Mouse (Mus musculus) intestine, embryonic 16.5 days (tissue): ENCODE measurements at regions not wholly inside any gene's neighbourhood (a gene's known extent, or its start where the extent isn't known, plus 50 kb on each side); places are given as distances from the start of the nearest gene placed in this dataset.
A peak's percentile ranks its signal among the peaks of the same experiment; 100 is the strongest.

Source experiments
- ATAC-seq: fragments of 200-750 bp; cut with Nextera tagmentation; 2 replicates; pipeline ENCODE4 v1.8.0; 2017; ENCODE audit warnings: moderate TSS enrichment, moderate library complexity
- H3K27ac ChIP-seq: fragments of 300-500 bp; sonication (generic); 2 replicates; pipeline ENCODE4 v1.5.1; 2014; ENCODE audit warnings: mild to moderate bottlenecking, low read length
- H3K27me3 ChIP-seq: fragments of 300-500 bp; sonication (generic); replicated peaks from 2 replicates; pipeline ENCODE4 v1.6.1; 2014; ENCODE audit warnings: low read length, control low read depth, mixed read lengths; ENCODE audit not compliant: control insufficient read depth, insufficient read depth
- H3K36me3 ChIP-seq: fragments of 300-500 bp; sonication (generic); 2 replicates; pipeline ENCODE4 v1.6.1; 2014; ENCODE audit warnings: low read length, control low read depth; ENCODE audit not compliant: control insufficient read depth, insufficient read depth
- H3K4me1 ChIP-seq: fragments of 300-500 bp; sonication (generic); 2 replicates; pipeline ENCODE4 v1.6.1; 2014; ENCODE audit warnings: low read length, control low read depth, mixed read lengths; ENCODE audit not compliant: control insufficient read depth, insufficient read depth
- H3K4me2 ChIP-seq: fragments of 300-500 bp; sonication (generic); 2 replicates; pipeline ENCODE4 v1.6.1; 2014; ENCODE audit warnings: low read depth, low read length, control low read depth
- H3K4me3 ChIP-seq: fragments of 300-500 bp; sonication (generic); 2 replicates; pipeline ENCODE4 v1.5.1; 2014; ENCODE audit warnings: mild to moderate bottlenecking, low read length
- H3K9ac ChIP-seq: fragments of 300-500 bp; sonication (generic); 2 replicates; pipeline ENCODE4 v1.6.1; 2014; ENCODE audit warnings: low read depth, low read length
- H3K9me3 ChIP-seq: fragments of 300-500 bp; sonication (generic); 2 replicates; pipeline ENCODE4 v1.6.1; 2016; ENCODE audit warnings: low read length, control low read depth; ENCODE audit not compliant: control insufficient read depth
- WGBS: fragments of 180-500 bp; shearing (Covaris S2); extraction: QIAGEN DNeasy Blood & Tissue Kit; methylation state at CpG from one replicate; pipeline ENCODE4 v1.1.7; 2014; 5-methylcytosine and 5-hydroxymethylcytosine counted together

DNA sequence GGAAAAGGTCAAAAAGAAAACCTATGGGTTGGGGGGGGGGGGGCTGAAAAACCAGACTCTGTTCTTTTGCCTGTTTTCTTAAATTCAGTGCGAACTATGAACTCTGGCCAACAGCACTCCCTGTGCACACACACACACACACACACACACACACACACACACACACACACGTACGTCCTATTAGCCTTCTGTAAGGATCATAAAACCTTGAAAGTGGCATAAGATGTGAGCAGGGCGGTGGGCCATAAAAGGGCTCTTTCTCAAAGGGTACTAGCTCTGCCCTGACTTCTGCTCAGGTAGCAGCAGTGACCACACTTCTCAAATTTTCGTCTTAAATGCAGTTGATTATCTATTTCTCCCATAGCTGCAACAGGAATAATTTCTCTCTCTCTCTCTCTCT, 199.2 kb downstream of the Lrig3 start:
- Histone ChIP-seq H3K36me3 (no peaks in the 10 kb centered on the region), H3K9ac (no peak overlapping the region), H3K4me3 (no peak overlapping the region), H3K27ac (no peak overlapping the region), H3K9me3 (no peaks in the 10 kb centered on the region), H3K4me2 (no peak overlapping the region), H3K4me1 (peaks cover 5% of the 10 kb centered on the region; the same call in 1 of the 2 replicates), H3K27me3 (no peaks in the 10 kb centered on the region)
- ATAC-seq: peak; percentile 68
- 59% methylated on average over 5 of the region's 5 CpGs for WGBS

DNA sequence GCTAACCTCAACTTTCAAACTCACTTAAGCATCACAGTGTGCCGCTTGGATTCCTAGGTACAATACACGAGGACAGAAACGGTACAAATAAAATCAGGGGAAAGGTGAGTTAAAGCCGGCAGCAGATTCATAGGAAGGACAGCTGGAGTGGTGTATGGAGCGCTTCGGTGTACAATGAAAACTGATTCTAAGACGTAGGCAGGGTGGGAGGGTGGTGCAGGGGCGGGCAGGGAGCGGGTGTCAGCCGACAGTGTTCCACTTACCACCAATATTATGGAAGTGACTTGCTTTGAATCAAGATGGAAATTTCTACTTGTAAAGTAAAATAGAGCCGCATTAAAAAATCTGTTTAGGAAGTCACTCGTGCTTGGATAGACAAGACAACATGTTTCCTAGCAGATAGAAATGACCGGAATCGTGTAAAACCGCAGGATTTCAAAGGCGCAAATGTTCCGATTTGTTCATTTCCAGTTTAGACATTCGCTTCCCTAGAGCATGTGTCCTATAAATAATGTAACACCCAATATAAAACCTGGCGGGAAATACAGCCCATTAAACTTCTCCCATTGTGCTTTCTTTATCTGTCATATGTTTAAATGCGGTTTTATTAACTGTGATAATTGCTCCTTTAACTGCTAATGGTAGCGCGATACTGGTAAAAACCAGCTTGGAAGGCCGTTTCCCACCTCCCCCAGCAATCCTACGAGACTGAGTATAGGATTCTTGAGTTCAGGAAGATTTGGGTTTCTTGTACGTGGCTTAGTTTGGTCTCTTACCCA, 203.3 kb downstream of the Lrig3 start:
- H3K4me2 ChIP-seq: 0 out of 2 replicates have a peak overlapping the region, but pooled peaks have one; percentile 19
- WGBS: 71% methylated on average over 25 of the region's 25 CpGs
- no peaks in the 10 kb centered on the region for H3K9me3 ChIP-seq

DNA sequence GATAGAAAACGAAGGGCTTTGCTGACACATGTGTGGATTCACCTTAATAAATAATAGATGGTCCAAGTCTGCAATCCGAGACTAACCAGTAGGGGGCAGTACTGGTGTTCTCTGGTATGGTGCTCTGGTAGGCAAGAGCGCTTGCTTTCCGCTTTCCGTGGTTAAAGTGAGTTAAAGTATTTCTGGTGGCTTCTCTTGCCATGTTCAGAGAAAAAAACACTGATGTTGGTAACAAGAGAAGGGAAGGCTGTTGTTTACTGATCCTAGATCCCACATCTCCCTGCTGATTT, 203.9 kb downstream of the Lrig3 start:
- H3K9ac ChIP-seq: no peak overlapping the region
- H3K36me3 ChIP-seq: no peaks in the 10 kb centered on the region
- no peak overlapping the region for H3K27ac ChIP-seq
- no peak for ATAC-seq
- no peak overlapping the region for H3K4me3 ChIP-seq
- H3K4me2 ChIP-seq: no peak overlapping the region
- H3K27me3 ChIP-seq: no peaks in the 10 kb centered on the region
- H3K4me1 ChIP-seq: peaks cover 5% of the 10 kb centered on the region; the same call in 1 of the 2 replicates
- H3K9me3 ChIP-seq: no peaks in the 10 kb centered on the region
- 69% methylated on average over 5 of the region's 5 CpGs for WGBS

More for the DNA sequence above, 203.3 kb downstream of the Lrig3 start:
- no peak overlapping the region for H3K9ac ChIP-seq
- H3K27me3 ChIP-seq: no peaks in the 10 kb centered on the region
- H3K4me3 ChIP-seq: no peak overlapping the region
- peaks cover 5% of the 10 kb centered on the region; the same call in 1 of the 2 replicates for H3K4me1 ChIP-seq
- no peak for ATAC-seq
- H3K36me3 ChIP-seq: no peaks in the 10 kb centered on the region
- no peak overlapping the region for H3K27ac ChIP-seq

DNA sequence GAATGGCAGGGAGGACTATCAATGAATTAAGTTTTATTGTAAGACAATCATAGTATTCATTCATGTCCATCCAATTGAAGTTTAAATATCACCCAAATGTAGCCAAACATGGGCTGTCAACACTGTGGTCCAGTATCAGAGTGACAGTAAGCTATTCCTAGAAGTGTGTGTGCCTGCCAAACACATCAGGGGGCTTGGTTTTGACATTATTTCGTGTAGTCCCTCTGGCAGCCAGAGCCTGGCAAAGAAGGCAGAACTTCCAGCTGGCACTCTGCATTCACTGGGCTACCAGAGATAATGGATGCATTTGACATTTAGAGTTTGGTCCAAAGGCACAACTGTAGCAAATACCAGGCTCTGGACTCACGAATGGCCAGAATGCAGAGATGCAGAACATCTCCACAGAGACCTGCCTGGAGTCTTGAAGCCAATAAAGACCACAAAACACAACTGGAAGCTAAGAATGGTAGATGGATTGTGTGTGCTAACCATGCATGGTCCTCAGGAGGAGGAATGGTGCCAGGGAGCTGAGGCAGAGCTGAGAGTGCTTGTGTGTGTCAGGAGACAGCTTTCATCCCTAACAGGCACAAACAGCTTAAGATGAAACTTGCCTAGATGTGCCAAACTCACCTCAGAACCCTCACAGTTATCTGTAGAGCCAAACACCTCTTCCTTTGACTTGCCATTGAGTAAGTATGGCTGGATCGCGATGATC, 210.9 kb downstream of the Lrig3 start:
- Histone ChIP-seq H3K27me3 (no peaks in the 10 kb centered on the region), H3K4me1 (no peaks in the 10 kb centered on the region), H3K27ac (no peak overlapping the region), H3K4me3 (no peak overlapping the region), H3K4me2 (no peak overlapping the region), H3K9me3 (no peaks in the 10 kb centered on the region), H3K9ac (no peak overlapping the region), H3K36me3 (no peaks in the 10 kb centered on the region)
- no peak for ATAC-seq
- WGBS: 84% methylated on average over 4 of the region's 4 CpGs

DNA sequence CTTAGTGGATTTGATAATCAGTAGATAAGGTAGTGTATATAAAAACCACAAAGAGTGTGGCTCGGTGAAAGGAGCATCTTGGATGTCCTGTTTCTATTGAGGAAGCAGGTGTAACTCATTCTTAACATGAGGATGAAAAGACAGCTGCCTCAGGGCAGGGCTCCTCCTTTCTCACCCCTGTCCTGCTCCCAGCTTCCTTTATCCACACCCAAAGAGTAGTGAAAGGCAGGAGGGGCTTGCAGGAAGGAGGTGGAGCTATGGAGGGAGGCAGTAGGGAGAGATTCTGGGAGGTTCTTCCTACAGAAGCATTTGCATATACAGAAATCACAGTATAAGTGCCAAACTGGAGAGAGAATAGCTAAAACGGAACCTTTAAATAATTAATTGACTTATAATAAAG, 216.4 kb downstream of the Lrig3 start:
- WGBS: 79% methylated on average over 2 of the region's 2 CpGs

DNA sequence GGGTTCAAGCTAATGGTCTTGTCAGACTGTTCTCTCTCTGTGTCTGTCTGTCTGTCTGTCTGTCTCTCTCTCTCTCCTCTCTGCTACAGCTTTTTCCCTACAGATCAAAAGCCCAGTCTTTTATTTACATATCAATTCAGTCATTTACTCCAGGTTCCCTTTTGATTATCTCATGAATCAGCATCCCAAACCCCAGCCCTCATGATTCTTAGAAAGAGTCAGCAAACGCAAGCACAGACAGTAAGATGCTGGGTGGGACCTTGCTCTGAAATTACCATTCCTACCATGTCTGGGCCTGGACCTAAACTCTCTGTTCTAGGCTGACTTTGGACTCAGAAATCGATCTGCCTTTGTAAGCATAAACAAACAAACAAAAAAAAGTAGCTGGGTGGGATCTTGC, 218.0 kb downstream of the Lrig3 start:
- Histone ChIP-seq H3K9me3 (no peaks in the 10 kb centered on the region; the same call in 1 of the 2 replicates), H3K9ac (no peak overlapping the region), H3K4me3 (no peak overlapping the region), H3K4me2 (no peak overlapping the region), H3K27ac (no peak overlapping the region), H3K27me3 (no peaks in the 10 kb centered on the region), H3K36me3 (no peaks in the 10 kb centered on the region), H3K4me1 (no peaks in the 10 kb centered on the region)
- WGBS: 72% methylated on average over 2 of the region's 2 CpGs
- ATAC-seq: no peak

More for the DNA sequence above, 216.4 kb downstream of the Lrig3 start:
- no peak overlapping the region for H3K27ac ChIP-seq
- ATAC-seq: no peak
- no peaks in the 10 kb centered on the region for H3K27me3 ChIP-seq
- H3K4me1 ChIP-seq: no peaks in the 10 kb centered on the region
- no peak overlapping the region for H3K9ac ChIP-seq
- H3K9me3 ChIP-seq: no peaks in the 10 kb centered on the region
- no peak overlapping the region for H3K4me2 ChIP-seq
- H3K36me3 ChIP-seq: no peaks in the 10 kb centered on the region
- no peak overlapping the region for H3K4me3 ChIP-seq

DNA sequence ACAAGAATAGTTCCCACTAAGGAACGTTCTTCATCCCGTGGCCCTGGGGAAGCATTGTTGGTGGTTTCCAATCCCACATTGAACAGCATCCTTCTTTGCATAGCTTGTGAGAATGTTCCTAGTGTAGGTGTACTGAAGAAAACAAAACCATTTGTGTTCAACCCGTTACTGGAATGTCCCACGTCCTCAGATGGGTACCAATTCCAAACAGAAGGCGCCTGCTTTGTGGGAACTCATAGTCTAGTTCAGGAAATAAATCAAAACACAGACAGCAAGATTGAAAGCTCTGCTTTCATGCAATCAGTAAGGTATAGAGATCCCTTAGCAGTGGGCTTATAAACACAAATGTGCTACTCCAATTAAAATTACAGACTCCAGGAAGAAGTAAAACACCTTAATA, 219.4 kb downstream of the Lrig3 start:
- no peak overlapping the region for H3K27ac ChIP-seq
- H3K36me3 ChIP-seq: no peaks in the 10 kb centered on the region
- no peak overlapping the region for H3K4me2 ChIP-seq
- no peak overlapping the region for H3K4me3 ChIP-seq
- no peaks in the 10 kb centered on the region for H3K27me3 ChIP-seq
- no peak overlapping the region for H3K9ac ChIP-seq
- 84% methylated on average over 5 of the region's 5 CpGs for whole genome bisulfite sequencing
- ATAC-seq: no peak
- H3K9me3 ChIP-seq: no peaks in the 10 kb centered on the region; the same call in 1 of the 2 replicates
- H3K4me1 ChIP-seq: no peaks in the 10 kb centered on the region

DNA sequence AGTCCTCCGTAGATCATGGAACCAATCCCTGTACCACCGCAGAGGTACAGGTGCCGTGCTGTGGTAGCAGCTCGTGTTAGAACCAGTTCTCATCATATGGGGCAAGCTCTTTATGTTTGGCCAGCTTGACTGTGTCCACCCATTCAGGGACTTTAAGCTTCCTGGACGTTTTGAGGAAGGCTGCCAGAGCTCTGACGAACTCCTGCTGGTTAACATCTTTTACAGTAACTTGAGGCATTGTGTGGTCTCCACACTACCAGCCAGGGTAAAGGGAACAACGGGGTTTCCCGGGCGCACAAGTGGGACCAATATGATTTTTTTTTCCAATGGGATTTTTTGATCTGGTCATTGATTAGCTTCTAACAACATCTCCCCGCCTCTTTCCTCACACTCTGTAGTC, 220.1 kb downstream of the Lrig3 start:
- whole genome bisulfite sequencing: 88% methylated on average over 10 of the region's 10 CpGs
- no peak for ATAC-seq
- Histone ChIP-seq H3K4me2 (no peak overlapping the region), H3K27ac (no peak overlapping the region), H3K27me3 (no peaks in the 10 kb centered on the region), H3K4me1 (no peaks in the 10 kb centered on the region), H3K36me3 (no peaks in the 10 kb centered on the region), H3K4me3 (no peak overlapping the region), H3K9ac (no peak overlapping the region), H3K9me3 (no peaks in the 10 kb centered on the region; the same call in 1 of the 2 replicates)

DNA sequence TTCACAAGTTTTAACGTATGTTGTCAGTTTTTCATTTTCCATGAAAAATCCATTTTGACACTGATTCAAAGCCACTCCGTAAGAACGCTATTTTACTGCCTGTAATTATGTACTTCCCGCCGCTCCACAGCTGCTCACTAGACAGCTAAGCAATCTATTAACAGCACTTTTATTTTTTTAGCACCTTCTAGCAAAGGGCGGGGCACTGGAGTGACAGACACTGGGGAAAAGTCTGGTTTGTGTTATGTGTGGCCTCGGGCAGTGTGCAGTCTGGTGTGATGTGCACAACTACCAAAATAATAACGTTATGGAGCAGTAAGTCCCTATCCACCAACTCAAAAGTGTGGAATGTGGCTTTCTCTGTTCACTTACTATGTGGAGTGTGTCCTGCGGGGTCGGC, 223.0 kb downstream of the Lrig3 start:
- H3K9ac ChIP-seq: no peak overlapping the region
- no peaks in the 10 kb centered on the region for H3K4me1 ChIP-seq
- H3K36me3 ChIP-seq: no peaks in the 10 kb centered on the region
- no peaks in the 10 kb centered on the region; the same call in 1 of the 2 replicates for H3K9me3 ChIP-seq
- WGBS: 72% methylated on average over 10 of the region's 10 CpGs
- no peak overlapping the region for H3K4me3 ChIP-seq
- H3K27ac ChIP-seq: no peak overlapping the region
- H3K4me2 ChIP-seq: no peak overlapping the region
- no peak for ATAC-seq
- H3K27me3 ChIP-seq: no peaks in the 10 kb centered on the region
